Mouse (Mus musculus) ovary, postnatal 36 days (tissue): ENCODE data around the gene Klf2.
A peak's percentile ranks its signal among the peaks of the same experiment; 100 is the strongest.

Experiments used
- DNase-seq: peaks from one replicate; pipeline ENCODE4 v3.0.0; 2022; ENCODE audit warnings: low spot score, mixed read lengths

Gene Klf2

DNA sequence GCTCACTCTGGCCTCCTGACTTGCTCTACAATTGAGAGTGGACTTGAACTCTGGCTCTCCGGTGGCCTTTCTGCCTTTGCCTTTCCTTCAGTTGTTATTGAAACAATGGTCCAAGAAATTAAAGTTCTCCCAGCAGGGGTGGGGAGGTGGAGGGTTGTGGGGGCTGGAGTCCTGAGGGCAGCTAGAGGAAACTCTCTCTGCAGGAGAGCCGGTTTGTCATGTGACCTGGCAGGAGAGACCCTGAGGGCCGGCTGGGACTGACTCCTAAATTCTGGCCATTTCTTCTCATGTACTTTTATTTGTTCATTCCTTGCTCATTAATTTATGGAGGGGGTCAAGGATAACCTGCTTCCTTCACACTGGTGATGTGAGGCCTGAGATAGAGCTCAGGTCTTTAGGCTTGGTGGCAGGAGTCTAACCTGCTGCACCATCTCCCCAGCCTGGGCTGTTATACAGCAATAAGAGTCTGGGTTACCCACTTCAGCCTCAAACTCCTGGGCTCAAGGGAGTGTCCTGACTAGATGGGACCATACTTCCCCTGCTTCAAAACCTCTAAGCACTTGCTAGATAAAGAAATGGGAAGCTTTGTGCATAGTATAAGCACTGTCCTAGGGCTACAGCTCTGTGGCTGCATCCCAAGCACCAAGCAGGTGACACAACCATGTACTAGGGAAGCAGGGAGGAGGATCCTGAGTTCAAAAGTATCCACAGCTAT, 14.8 kb downstream of the Klf2 start:
- no peak for DNase-seq

DNA sequence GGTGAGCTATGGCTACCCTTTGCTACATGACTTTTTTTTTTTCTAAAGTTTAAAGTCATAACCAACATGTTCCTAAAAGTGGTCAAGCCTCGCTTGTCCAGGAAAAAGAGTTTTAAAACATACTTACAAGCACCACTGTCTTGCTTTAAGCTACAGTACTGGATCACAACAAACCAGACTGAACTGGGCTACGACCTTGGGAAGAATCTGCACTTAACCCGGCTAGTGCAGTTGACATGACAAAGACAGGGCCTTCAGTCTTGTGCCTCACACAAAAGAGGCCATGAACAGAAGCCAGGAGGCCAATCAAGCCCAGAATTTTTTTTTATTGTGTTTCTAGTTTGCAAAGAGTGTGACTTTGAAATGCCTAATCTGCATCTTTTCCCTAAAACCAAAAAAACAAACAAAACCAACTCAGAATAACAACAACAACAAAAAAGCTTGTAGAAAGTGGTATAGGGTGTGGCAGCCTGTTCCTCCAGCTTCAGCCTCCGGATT, 15.4 kb downstream of the Klf2 start:
- no peak for DNase-seq

DNA sequence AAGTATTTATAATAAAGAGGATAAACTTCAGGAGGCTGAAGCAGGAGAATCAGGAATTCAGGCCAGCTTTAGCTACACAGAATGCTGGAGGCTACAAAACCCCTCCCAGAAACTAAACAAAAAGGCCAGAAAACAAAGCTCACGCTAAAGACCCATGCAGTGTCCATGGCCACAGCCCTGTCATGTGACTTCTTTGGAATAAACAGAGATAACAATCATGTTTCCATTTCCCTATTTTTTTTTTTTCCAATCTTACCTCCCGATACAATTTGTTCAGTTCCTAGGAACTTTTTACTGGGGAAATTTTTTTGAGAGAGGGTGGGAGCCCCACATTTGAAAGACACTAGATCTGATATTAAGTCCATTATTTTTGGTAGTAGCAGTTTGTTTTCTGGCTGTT, 17.4 kb downstream of the Klf2 start:
- DNase-seq: no peak

DNA sequence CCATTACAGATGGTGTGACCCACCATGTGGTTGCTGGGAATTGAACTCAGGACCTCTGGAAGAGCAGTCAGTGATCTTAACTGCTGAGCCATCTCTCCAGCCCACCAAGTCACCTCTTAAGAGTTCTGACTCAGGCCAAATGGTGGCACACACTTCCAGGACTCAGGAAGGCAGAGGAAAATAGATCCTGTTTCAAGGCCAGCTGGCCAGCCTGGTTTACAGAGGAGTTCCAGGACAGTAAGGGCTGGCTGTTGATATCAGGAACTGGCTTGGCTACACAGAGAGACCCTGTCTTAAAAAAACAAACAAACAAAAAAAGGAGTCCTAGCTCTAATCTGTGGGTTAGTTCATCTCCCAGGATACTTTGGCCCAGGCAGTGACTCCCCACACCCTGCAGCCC, 18.2 kb downstream of the Klf2 start:
- DNase-seq: no peak

DNA sequence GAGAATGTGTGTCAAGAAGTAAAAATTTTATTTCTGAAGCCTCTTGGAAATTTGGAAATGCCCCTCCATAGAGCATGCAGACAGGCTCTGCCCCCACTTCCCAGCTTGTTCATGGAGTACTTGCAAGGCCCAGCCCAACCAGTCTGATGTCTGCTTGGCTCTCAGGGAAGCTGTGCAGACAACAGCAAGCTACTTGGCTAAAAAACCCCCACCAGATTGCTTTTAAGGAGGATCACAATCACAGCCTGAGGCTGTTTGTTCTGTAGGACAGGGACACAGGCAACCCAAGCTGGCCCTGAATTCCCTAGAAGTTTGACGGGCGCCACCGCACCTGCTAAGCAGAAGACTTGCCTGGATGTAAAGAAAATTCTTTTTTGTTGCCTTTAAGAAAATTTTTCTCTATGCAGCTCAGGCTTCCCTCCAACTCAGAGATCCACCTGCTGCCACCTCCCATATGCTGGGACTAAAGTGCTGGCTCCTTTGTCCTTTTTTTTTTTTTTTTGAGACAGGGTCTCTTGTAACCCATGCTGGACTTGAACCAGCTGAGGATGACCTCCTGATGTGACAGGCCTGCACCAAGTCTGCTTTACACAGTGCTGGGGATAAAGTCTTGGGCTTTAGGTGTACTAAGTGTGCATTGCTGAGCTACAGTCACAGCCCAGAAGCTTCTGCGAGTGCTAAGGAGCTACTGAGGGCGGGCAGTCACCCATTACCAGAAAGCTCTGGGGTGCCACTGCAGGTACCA, 23.9 kb downstream of the Klf2 start:
- DNase-seq: no peak

DNA sequence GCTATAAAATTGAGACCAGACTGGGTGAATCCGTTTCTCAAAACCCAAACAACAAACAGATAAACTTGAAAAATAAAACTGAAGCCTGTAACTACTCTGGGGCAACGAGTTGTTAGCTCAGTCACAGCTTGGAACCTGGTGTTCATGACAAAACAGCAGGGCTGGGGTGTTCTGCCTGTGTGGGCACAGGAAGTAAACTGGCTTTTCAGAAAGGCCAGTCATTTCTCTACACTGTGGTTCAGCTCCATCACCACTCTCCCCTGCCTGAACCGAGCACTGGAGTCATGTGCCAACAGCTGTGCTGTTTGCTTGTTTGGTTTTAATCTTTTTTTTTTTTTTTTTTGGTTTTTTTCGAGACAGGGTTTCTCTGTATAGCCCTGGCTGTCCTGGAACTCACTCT, 24.9 kb downstream of the Klf2 start:
- no peak for DNase-seq

DNA sequence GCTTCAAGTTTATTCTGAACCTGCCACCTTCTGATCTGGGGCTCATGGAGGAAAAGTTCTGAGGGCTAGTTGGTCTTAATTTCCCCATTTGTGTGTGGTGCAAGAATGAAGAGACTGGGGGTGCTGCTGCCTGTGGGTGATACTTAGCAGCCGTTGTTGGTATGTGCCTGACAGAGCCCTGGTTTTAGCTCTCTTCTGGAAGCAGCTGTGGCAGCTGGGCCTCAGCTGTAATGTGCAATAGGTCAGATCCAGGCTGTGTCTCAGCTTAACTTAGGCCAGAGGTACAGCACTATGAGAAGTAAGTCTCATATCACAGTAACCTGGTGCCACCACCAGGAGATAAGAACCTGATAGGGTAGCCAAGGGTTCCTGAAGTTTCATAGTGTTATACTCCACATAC, 28.7 kb downstream of the Klf2 start:
- no peak for DNase-seq

DNA sequence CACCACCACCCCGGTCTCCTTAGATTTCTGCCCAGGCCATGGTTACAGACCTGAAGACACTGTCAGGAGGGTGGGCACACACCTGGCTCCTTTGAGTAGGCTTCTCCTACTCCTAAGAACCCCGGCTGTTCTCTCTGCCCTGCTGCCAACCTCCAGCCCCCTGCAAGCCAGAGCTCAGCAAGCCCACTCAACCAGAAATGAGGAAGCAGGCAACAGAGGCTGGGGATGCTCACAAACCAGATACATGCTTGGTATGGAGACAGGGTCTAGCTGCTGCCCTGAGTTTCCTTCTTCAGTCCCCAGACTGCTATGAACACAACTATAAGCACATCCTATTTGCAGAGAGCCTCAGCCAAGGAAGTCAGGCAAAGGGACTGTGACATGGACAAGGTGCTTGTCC, 29.3 kb downstream of the Klf2 start:
- no peak for DNase-seq

DNA sequence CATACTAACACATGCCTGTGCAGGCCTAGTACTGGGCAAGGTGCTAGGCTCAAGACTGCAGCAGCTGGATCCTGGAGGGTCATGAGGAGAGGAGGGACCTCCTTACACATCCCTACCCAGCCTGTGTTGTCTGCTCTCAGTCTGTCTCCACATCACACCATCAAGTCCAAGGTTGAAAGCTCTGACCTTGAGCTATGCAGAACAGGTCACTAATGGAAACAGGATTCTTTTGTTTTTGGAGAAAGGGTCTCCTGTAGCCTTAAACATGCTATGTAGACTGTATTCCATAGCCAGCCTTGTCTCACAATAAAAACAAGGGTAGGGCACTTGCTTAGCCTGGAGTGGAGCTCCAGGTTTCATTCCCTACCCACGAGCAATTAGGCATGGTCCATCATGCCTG, 30.1 kb downstream of the Klf2 start:
- no peak for DNase-seq

DNA sequence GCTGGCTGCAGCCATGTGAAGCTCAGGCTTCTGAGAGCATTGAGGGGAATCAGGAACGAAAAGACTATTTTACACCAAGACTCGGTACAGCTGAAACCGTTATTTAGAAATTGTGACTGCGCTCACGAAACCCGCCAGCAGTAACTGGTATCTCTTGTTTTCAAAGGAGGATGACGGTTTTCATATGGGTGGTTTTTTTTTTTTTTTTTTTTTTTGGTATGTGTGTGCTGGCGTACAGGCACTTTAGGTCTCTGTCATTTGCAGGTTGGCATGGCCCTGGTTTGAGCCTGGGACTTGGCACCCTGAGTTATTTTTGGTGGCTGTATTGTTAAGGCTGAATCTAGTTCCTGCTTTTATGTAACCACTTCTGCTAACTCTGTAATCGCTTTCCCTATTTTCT, 31.0 kb downstream of the Klf2 start:
- DNase-seq: no peak

DNA sequence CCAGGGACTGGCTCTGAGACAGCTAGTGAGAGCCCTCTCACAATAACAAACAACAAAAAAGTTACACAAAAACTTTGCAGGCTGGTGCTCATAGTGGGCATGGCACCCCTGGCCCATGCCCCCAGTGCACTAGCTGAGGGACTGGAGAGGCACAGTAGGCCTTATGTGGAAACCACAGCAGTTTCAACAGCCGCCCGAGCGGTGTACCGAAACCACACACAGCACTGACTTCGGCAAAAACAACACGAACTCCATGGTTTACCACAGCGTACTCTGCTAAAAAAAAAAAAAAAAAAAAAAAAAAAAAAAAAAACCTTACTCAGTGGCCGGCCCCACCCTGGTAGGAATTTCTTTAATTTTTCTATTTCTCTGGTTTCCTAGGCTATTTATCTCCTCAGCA, 31.9 kb downstream of the Klf2 start:
- DNase-seq: no peak

DNA sequence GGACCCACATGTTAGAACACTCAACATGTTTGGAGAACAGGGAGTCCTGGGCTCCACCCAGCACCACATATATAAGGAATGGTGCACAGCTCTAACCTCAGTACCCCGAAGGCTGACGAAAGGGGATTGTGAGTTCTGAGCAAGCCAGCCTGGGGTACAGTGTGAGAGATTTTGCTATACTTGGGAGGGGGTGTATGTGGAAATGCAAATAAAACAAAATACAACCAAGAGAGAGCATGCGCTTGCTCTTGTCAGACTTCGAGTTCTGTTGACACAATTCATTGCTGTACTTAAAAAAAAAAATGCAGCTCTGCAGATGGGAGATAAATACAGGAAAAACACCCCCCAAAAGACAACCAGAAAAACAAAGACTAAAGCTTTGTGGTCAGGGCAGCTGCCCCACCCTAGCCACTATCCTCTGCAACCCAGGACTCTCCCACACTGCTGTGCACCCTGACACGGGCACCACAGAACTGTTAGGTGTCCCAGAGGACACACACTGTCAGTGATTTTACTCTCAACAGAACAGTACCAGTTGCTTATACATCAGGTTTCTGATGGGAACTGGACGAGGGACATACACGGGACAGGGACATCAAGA, 32.7 kb downstream of the Klf2 start:
- DNase-seq: no peak

DNA sequence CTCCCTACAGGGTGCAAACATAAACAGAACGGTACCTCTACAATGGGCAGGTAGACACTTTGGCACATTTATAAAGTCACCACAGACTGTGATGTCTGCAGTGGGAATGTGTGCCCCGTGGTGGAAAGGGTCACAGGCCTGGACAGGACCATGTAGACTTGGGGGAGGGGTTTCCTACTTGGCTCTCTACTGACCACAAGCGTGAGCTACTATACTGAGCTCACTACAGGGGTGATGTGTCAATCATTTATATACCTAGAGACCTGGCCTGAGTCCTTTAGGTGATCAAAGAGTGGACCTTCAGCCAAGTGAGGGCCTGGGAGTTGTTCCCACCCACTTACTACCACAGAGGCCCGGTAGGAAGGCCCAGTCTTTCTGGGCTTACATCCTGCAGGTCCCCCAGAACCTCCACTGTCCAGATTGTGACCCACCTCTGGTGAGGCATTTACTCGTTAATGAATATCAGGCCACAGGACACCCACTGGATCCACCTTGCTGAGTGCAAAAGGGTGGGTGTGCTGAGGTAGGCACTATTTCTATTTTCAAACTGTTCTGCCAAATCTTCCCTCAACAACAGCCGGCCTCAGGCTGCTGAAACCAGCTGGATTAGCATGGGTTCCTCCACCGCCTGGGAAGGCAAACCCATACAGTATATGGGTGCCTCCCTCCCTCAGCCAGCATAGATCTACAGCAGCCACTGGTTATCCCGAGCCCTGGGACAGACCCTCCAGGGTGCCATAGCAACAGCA, 34.3 kb downstream of the Klf2 start:
- no peak for DNase-seq

DNA sequence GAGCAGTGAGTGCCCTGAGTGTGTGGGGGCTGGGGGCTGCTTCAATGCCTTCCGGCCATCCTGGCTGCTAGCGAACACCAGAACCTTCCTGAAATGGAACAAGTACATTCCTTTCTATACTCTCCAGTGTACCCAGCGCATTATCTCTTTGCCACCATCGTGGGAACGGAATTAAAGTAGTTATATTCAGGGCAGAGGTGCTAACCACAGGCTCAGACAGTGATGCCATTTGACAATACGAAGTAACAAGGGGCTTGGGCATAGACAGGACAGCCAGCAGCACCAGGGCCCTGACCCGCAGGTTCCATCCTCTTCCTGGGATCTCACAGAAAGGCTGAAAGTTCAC, 34.8 kb downstream of the Klf2 start:
- DNase-seq: no peak

DNA sequence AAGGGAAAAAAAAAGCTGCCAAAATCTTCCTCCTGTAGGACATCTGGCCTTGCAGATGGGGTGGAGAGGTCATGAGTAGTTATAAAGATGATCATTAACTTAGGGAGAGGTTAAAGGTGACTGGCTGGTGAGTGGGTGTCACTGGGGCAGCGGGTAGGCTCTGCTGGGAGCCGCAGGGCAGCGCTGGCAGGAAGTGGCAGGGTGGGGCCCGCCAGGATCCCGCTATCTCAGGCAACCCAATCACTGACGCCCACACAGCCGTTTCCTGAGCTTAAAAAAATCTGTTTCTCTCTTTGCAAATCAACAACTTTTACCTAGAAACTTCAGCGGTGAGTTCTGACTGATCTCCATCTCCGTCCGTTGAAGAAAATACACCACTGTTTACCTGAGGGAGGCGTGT, 35.4 kb downstream of the Klf2 start:
- no peak for DNase-seq

DNA sequence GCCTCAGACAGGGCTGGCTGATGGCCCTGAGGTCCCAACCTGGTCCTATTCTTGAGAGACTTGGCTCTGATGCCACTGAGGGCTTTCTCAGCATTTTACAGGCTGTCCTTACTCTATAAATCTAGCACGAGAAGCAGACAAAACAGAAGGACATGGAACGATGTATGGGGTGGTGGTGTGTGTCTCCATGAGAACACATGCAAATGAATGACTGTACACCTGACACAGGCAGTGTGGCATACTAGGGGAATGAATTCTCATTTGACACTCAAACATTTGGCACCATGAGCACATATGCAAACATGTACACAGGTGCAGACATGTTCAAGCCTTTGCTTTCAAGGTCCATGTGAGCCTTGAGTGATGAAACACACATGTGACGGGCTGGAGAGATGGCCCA, 37.8 kb downstream of the Klf2 start:
- no peak for DNase-seq

DNA sequence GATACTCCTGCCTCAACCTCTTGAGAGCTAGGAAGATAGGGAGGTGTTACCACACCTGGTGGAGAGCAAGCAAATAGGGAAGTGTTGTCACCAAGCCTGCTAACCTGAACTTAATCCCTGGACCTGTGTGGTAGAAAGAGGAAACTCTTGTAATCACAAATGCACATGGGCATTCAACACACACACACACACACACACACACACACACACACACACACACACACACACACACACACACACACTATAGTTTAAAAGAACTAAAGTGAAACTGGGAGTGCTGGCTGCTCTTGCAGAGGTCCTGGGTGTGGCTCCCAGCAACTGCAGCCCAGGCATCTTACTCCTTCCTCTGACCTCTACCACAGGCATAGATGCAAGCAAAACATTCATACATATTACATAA, 41.3 kb downstream of the Klf2 start:
- DNase-seq: no peak

DNA sequence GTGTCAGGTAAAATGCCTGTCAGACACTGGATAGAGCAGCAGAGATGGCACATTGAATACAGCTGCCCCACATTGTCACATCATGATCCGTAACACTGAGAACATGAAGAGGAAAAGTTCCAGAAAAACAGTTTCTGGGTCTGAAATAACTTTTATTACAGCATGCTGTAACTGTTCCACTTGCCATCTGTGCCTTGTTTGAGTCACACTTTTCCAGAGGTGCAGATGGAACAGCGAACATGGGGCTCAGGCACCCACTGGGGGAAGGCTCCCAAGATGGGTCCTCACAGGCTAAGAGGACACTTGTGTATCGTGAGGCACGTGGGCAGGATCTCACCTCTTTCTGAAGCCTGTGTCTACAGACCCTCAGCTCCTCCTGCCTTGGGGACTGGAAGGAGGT, 43.9 kb downstream of the Klf2 start:
- DNase-seq: no peak

DNA sequence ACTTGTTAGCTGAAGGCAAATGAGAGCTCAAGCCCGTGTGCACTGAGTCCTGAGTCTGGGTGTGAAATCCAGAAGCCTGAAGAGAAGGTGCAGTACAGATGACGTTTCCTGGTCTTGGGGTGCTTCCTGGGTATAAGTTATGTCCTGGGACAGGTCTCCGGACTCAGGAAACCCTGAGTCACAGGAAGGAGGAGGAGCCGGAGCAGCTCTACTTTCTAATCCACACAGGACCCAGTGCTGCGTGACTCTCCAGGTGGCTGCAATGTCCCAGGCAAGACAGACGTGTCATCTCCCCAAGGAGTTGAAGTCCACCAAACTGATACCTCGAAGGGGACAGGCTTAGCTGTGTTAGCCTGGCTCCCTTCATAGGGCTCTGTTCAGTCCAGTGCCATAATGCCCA, 44.6 kb downstream of the Klf2 start:
- no peak for DNase-seq

DNA sequence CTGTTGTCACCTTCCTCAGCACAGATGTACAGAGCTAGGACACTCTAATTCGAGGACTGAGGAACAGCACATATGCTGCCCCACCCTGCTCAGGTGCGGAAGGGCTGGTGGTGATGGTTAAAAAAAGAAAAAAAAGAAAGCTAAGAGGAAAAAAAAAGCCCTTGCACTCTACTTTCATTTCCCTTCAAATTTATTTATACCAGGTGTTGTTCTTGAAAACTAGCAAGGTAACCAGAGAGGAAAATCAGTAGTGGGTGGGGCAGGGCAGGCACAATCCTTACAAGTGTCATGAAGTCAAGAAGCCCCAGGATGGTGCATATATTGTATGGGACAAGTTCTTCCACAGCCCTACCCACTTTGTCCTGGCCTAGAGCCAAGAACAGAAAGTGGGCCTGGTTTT, 46.2 kb downstream of the Klf2 start:
- no peak for DNase-seq

DNA sequence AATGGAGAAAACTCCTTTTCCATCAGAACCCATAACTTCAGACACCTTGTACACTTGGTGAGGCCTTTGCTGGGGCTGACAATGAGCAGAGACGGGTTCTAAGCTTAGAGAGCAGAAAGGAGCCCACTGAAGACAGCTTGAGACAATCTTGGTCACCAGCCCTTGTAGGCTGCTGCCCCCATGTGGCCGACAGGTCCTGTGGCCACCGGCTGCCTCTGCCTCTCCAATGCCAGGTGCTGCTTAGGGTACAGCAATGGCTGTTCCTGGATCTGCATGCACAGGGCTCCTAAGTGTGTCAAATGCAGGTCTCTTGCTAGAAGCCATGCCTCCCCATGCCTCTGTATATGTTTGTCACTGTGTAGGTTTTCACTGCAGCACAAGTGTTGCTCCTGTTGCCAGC, 47.0 kb downstream of the Klf2 start:
- DNase-seq: peak; percentile 81

DNA sequence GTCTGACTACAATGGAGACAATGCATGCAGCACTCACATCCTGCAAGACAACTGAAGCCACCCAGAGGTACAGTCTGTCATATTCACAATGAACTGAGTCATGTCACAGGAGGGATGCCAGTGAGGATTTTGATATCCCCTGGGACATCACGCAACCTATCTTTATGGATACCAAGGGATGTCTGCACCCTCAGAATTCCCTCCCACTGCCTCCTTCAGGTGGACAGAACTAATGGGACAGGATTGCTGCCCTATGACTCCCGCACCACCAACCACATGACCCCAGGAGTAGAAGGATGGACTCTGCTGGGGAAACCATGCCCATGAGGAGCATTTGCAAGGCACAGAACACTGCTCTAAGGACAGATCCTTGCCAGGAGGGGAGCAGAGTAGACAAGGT, 47.6 kb downstream of the Klf2 start:
- no peak for DNase-seq
